Mouse (Mus musculus) kidney, postnatal 10 days (tissue): ENCODE results near the gene Pdia4.
A peak's percentile ranks its signal among the peaks of the same experiment; 100 is the strongest.
"Not testable (repeated sequence)": the region's sequence is repeated elsewhere in the genome, so short reads cannot be mapped to it uniquely, and the experiment has no call there.

Source experiments
- DNase-seq: peaks from one replicate; pipeline ENCODE4 v3.0.0; 2021; ENCODE audit warnings: mixed read lengths

Gene Pdia4

GRCm38 (mm10) chr6:47757849-47758248 lies 55.4 kb downstream of the Pdia4 start:
- not testable (repeated sequence) for DNase-seq

- not testable (repeated sequence) for DNase-seq
These were observed 55.8 kb downstream of the Pdia4 start for GRCm38 (mm10) chr6:47757429-47757828.

DNA sequence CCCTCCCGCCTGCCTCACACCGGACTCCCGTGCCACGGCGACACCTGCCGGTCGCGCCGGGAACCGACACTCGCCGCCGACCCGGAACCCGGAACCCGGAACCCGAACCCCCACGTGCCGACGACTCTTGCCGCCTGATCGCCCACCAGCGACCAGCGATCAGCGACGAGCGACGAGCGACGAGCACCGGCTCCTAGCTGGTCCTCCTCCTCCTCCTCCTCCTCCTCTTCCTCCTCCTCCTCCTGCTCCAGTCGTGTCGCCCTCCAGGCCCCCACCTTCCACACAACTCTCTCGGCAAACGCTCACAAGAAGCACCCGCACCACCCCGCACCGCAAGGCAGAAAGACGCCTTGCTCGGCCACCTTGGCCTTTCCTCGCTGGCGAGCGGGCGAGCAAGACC lies 60.1 kb downstream of the Pdia4 start:
- not testable (repeated sequence) for DNase-seq

GRCm38 (mm10) chr6:47748306-47748705 lies 64.9 kb downstream of the Pdia4 start:
- peak; percentile 86 for DNase-seq

DNA sequence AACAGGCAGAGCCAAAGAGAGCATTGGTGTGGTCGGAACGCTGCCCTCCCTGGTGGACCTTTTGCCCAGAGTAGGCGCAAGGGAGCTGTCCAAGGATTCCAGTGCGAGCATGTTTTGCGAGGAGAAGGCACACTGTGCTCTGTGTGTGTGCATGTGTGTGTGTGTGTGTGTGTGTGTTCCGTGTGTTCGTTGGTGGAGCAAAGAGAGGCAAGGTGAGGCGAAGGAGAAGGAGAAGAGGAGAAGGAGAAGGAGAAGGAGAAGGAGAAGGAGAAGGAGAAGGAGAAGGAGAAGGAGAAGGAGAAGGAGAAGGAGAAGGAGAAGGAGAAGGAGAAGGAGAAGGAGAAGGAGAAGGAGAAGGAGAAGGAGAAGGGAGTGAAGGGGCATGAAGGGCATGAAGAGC lies 65.3 kb downstream of the Pdia4 start:
- DNase-seq, result not testable (repeated sequence)
